Mouse (Mus musculus): Measurements from ENCODE around the gene Olfr800.

Olfr800 gene

DNA sequence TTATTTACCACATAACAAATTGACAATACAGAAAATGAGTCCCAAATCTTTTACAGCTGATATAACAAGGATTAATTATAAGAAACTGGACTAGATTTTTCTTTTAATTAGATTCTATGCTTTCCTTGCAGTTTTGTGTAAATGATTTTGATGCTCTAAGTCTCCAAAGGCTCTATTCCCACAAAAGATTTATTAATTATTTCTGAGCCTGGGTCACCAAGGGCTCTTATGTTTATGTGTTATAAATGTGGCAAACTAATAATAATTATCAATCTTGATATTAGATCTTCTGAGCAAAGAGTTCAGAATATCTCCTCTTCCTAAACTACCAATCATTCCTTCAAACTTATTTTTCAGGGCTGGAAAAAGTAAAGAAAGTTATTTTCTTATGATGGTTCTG lies at the start of gene Olfr800:
TSS of gene Olfr800 (plus strand) at position 301 of the 400 bp plus-strand sequence.
- DNase-seq (ENCODE audit: low read depth, low spot score) = no peak

DNA sequence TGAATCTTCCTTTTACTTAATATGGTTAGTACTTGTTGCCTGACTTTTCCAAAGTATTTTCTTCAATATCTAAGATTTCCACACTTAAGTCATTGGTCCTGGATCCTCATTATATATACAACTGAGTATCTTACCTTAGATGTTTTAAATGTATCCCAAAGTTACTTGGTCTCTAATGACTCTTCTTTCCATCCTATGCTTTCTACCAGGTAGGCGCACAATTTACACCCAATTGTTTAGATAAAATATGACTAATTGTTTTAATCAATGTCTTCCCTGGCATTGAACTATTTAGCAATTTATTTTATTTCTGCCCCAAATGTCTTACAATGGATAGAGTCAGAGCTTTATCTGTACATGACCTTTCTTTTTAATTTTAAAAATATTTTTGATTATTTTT lies 45.0 kb upstream of the Olfr800 start, which contains the start of gene Olfr796:
TSS of gene Olfr796 (minus strand) at position 101 of the 400 bp plus-strand sequence.
- no peak for DNase-seq (ENCODE audit: low read depth, low spot score)

DNA sequence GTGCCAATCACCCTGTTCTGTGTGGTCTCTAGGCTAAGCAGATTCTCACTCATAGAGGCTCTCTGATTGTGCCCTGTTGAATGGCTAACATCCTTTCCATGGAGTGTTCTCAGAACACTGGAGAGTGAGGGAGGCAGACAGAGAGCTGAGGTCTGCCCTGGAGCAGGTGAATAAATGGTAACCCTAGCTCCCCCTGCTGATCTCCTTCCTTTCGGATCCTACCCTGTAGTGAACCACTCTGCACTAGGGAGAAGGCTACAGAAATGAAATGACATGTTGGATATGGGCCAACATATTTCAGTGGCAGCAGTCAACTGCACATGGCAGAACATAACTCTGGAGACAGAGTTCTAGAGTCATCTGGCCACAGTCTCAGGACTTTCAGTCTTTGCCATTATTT lies 35.8 kb upstream of the Olfr800 start:
- DNase-seq (ENCODE audit: low read depth, low spot score) = no peak

DNA sequence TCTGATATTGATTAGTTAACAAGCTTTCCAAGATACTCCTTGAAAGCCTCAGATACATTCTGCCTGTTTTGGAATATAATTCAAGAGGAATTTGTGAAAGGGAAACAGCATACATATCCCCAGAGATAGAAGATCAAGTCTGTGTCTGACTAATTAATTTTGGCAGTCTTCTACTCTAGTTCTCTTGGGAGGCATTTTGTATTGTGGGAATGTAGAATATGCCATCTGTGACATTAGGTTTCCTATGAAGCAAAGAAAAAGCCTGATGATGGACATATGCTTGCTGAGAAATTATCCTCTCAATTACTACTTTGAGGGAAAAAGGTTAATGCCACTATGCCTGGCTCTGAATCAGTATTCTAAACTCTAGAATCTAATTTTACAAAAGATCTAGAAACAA lies 34.2 kb upstream of the Olfr800 start:
- no peak for DNase-seq (ENCODE audit: low read depth, low spot score)

DNA sequence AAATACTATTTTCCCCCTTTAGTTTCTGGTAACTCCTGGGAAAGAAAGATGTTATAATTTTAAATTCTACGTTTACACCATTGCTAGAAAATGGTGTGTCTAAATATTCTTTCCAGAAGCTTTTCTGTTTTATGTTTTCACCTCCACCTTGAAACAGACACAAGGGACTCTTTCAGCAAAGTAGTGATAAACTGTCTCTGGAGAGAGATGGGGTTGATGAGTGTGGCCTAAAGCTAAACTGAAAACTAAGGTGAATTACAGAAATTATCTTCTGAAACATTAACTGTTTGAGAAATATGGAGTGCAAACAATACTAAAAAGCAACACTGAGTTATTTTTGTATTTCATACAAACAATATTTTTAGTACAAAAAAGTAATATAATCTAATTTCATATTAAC lies 29.7 kb upstream of the Olfr800 start, which contains the start of gene Olfr798:
TSS of gene Olfr798 (minus strand) at position 101 of the 400 bp plus-strand sequence.
- no peak for DNase-seq (ENCODE audit: low read depth, low spot score)

DNA sequence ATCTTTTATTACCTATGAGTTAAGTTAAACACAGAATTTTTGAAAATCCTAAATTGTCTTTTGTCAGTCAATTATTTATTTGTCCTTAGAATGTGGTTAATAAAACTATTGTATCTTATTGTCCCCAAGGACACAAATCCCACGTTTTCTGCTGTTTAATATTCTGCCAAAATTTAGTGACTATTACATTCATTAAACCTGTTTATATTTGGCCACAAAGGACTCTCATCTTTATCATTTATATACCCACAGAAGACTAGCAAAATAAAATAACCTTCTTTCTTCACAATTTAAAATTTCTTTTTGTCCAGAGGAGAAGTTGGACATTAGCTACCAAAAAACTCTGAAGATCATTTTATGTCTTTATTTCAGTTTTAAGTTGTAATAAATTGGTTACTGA lies 20.3 kb upstream of the Olfr800 start, which contains the start of gene Olfr799:
TSS of gene Olfr799 (plus strand) at position 301 of the 400 bp plus-strand sequence.
- no peak for DNase-seq (ENCODE audit: low read depth, low spot score)

DNA sequence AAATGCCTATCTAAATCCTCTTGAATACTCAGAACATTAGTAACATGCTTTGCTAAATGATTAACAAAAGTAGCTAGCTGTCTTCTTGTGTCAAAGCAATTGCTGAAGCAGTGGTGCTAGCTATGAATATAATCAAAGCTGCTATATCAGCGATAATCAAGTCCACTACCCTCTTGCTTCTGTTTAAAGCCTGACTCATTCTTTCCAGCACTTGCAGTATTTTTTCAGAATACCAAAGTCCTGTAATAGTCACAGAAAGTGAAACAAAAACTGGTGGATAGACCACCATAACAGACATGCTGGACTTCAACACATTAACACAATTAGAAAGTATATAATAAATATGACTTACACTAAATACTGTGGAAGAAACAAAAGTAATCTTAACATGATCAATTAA lies 5.7 kb upstream of the Olfr800 start:
- DNase-seq (ENCODE audit: low read depth, low spot score) = no peak

DNA sequence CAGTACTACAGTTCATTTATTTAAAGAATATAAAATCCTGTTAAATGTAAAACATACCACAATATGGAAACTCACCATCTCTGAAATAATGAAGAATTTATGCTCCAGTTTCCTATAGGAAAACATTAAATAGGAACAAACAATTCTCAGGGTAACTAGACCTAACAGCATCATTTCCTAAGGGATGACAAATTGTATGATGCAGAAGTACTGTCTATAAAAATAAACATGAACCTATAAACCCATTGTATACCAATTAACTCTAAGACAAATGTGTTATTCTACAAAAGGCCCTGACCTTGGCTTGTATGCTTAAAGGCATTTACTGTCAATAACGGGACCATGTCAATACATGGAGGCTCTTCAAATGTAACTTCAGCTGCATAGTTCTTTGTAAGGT lies 16.3 kb downstream of the Olfr800 start, which contains the start of gene Olfr801:
TSS of gene Olfr801 (minus strand) at position 101 of the 400 bp plus-strand sequence.
- DNase-seq (ENCODE audit: low read depth, low spot score) = no peak

DNA sequence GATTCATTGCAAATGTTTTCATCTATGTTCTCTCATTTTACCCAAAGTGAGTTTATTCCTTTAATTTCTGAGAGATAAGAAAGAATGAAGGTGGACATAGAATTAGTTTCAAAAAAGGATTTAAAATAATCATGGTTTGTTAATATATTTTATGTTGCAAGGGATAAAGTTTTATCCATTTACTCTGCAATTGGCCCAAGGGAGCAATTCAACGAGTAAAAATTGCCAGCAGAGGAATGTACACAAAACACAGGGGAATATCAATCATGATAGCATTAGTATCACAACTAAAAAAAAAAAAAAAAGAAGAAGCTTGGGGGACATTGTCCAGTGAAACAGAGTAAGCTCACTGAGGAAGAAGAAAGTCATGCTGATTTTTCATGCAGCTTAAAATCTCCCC lies 30.6 kb downstream of the Olfr800 start, which contains the start of gene Olfr802:
TSS of gene Olfr802 (minus strand) at position 101 of the 400 bp plus-strand sequence.
- DNase-seq (ENCODE audit: low read depth, low spot score) = no peak

DNA sequence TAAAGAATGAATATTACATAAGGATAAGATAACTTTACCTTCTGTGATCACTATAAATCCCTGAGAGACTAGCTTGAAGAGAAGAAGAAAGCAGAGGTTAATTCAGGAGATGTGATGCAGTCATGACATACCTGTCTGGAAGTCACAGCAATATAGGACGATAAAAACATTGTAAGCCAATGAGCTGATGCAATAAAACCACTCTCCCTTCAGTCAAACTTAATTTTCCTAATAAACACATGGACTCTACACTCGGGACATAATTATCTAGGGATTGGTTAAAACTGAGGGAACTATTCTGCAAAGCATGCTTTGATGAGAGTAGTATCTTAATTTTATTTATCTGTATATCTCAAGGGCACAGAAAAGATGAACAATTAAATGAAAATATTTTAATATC lies 36.7 kb downstream of the Olfr800 start, which contains the start of gene Olfr803:
TSS of gene Olfr803 (minus strand) at position 101 of the 400 bp plus-strand sequence.
- DNase-seq (ENCODE audit: low read depth, low spot score) = no peak

DNA sequence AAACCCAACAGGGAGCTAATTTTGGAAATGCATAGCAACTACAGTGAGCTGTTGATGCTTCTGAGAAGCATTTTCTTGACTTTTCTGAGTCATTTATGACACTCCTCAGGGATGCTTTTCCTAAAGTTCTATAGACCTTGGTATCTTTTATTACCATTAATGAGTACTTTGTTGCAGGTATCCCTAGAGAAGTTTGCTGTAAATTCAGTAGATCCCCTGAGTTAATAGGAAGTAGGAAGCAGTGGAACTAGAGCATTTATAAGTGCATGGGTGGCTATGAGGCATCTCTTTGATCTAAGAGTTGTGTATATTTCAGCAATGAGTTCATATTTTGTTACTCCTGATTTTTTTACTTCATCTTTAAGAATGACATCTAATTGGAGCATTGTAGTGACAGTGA lies 45.4 kb downstream of the Olfr800 start, which contains the start of gene Olfr804:
TSS of gene Olfr804 (plus strand) at position 301 of the 400 bp plus-strand sequence.
- DNase-seq (ENCODE audit: low read depth, low spot score) = no peak
